Mouse (Mus musculus) retina, embryonic 14.5 days (tissue): ENCODE data around the gene Krt71.
"Not testable (repeated sequence)": the region's sequence is repeated elsewhere in the genome, so short reads cannot be mapped to it uniquely, and the experiment has no call there.

Experiments used
- DNase-seq: peaks from one replicate; pipeline ENCODE4 v3.0.0-alpha.2; 2015; ENCODE audit warnings: low spot score

Gene Krt71

DNA sequence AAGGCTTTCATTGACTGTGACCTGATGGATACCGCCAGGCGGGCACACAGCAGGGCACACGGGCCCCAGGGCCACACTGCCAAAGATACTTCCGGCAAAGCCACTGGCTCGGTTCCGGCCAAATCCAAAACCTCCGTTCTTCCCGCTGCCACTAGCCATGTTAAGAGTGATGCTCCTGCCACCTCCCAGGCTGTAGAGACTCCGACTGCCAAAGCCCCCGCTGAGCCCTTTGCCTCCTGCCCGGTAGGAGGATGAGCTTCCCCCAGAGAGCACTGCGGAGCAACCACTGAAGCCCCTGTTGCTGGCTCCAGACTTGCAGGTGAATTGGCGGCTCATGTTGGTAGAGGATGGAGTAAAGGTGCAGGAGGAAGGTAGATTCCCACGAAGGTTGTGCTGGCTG is at the start of gene Krt71:
TSS of gene Krt71 (minus strand) at position 399 of the 400 bp plus-strand sequence.
- DNase-seq = no peak

DNA sequence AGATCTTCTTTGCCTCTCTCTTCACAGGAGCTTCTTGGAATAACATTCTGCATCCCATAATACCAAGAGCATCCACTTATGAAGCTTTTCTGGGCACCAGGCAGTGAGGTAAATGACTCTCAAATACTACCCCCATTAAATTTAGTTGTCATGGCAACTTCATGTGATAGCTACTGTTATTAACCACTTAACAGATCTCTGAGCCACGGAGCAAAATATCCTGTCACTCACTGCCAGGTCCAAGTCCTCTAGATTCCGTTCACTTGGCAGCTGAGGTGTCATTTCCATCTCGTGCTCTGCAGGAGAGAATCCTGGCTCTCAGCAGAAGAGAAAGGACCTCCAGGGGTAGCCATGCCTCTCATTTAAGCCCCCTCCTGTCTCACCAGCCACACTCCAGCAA is 48.0 kb upstream of the Krt71 start:
- no peak for DNase-seq

DNA sequence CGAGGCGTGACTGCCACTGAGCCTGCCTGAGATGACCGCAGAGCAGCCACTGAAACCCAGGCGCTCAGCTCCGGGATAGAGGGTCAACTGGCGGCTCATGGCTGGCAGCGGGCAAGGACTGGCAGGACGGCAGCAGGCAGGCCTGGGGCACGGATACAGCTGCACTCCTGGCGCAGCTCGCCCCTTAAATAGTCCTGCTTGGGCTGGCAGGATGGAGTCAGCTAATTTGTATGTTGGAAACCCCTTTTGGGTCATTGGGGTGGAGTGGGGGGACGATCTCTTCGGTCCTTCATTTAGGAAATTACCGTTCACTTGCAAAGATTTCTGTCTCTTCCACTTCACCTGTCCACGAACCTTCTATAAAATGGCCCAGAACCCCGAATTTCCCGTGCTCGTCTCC is 43.5 kb upstream of the Krt71 start, which contains the start of gene Krt72:
TSS of gene Krt72 (minus strand) at position 101 of the 400 bp plus-strand sequence.
- no peak for DNase-seq

DNA sequence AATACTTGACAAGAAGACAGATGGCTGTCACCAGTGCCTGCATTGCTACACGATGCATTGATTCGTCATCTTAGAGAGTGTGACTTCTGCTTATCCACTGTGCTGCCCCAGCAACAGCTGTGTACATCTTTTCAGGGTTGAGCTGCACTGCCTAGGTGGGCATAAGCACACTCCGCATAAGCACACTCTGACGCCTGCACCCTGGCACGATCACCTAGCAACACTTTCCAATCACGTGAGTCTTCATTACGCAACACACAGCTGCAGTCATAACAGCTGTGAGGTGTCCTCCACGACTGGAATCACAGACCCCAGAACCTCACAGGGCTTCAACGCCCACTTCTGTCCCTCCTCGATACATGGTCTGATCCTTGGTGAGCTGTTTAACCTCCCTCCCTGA is 30.5 kb upstream of the Krt71 start:
- DNase-seq = no peak

DNA sequence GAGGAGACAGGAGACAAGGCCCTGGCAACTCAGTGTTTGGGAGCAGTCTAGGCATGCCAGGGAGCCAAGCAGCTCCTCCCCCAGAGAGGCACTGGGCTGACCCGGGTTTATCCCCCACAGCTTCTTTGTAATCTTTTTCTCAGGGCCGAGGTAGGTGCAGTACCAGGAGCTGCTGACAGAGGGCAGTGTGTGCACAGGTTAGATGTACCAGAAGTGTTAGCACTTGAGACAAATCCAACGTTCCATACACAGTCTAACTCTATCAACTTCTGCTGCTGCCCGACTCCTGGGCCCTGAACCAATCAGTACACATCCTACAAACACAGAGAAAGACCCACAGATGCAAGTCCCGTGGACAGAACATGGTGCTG is 29.8 kb upstream of the Krt71 start:
- DNase-seq = peak; percentile 97

DNA sequence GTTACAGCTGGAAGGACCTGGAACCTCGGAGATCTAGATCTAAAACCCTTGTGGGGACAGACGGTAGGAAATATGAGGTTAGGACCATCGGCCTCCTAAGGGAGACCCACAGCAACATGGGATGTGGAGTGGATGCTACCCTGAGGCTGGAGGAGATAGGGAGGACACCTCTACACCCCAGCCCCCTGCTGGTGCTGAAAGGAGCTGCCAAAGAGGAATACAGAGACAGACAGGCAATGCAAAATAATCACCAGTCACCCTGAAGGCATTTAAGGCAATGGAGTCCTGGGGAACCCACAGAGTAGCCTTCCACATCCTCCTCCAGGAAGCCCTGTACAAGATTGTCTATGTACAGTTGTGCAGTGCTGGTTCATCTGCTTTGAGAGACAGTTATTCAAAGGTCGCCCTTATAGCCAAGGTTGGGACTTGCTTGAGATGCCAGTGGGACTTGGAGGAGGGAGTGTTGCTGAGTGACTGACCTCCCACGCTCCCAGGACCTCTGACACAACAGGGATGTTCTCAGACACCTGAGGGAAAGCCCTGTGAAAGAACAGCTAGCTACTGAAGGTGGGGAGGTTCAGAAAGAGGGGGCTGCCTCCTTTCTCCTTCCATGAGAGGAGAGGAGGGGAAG is 29.3 kb upstream of the Krt71 start:
- peak; percentile 54 for DNase-seq

DNA sequence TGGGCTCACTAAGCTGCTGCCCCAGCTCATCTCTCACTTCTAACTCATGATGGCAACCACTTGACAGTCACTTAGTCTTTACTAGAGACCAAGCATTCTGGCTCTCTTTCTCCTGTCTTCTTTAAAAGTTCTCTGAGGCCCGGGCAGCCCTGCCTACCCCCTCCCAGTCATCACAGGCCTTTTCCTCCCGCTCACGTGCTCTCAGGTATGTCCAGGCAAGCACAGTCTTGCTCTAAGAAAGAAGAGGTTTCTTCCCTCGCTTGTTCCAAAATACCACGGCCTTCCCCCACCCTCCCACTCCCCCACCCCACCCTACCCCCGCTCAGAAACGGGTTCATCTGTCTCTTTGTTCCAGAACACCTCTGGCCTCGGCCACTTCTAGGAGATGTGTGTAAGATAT is 27.3 kb upstream of the Krt71 start:
- no peak for DNase-seq

DNA sequence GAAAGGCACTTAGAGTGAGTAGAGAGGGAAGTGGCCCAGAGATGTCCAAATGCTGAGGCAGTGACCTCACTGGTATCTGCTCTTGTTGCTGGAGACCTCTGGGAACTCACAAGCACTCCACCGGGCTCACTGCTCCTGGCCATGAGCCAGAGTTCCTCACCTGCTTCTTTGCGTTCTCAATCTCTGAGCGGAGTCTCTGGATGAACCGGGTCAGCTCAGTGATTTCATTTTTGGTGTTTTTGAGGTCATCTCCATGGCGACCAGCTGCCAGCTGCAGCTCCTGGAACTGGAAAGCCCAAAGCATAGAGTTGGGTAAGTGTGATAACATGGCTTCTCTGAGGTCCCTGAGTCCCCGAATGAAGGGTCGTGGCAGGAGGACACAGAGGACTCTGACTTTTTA is 5.1 kb downstream of the Krt71 start:
- DNase-seq = peak; percentile 62

DNA sequence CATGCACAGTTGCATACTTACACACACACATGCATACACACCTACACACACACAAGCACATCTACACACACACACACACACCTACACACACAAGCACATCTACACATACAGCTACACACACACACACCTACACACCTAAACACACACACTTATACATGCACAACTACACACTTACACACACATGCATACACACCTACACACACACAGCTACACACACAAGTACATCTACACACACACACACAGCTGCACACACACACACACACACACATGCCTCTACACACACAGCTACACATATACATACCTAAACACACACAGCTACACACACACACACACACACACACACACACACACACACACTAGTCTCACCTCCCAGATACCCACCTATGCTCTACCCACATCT is 12.3 kb downstream of the Krt71 start:
- no peak for DNase-seq

DNA sequence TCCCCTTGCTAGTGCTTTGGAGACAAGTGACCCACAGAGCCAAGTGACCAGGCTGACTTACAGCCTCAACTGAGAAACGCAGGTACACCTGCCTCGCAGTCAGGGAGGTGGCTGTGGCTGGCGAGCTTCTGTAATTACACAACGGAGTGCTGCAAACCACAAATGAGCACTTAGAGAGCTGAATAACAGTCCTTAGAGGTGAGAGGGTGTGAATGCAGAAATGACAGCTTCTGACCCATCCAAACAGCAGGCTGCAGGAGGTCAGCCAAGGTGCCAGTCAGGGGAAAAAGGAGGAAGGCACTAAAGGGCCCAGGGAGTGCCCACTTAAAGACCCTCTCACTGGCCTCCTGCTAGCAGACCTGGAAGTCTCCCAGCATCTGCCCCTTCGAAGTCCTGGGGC is 18.2 kb downstream of the Krt71 start:
- no peak for DNase-seq

DNA sequence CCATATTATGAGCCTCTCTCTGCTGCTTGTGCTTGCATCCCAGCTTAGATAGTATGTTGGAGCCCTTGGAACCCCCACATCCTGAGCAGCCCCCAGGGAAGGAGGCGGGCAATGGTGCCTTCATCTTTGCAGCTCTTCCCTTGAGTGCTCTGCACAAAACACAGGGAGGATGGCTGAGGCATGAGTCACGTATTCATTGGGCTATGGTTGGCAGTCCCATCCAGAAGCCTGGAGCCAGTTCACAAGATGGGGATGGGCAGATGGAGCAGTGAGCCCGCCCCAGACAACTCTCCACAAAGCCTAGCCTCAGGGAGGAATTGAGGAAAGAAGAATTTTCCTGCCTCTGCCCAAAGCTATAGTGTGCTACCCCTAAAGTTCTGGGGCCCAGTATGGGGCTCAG is 27.1 kb downstream of the Krt71 start:
- DNase-seq = no peak

DNA sequence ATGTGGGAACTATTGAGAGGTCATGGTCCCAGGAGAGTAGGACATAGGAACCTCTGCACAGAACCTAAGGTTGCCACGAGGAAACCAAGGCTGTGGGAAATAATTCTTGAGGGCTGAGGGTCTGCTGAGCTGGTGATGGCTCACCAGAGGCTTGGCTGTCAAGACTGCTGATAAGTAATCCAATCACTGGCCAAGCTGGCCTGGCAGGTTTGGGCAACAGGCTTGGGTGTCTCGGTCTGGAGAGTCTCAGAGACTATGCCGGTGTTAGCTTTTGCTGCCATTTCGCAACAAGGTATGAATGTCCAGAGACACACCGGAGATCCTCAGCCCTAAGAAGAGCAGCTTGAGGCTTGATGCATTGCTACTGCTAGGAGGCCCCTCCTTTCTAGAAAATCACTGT is 28.6 kb downstream of the Krt71 start:
- no peak for DNase-seq

DNA sequence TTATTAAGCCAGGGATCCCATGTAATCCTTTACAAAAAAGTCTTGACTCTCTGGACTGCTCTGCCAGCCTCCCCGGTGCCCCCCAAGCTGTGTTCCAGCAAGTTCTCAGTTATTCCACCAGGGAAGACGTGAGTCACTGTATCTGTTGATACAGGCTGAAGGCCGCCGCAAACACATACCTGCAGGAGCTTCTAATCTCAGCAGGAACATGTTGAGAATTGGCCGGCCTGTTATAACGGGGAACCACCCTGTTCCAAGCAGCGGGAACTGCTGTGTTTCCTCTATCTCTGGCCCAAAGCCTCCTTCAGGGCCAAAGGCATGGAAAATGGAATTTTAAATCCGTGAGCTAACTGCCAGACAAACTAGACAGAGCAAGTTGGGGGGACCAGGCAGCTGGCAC is 29.2 kb downstream of the Krt71 start:
- no peak for DNase-seq

DNA sequence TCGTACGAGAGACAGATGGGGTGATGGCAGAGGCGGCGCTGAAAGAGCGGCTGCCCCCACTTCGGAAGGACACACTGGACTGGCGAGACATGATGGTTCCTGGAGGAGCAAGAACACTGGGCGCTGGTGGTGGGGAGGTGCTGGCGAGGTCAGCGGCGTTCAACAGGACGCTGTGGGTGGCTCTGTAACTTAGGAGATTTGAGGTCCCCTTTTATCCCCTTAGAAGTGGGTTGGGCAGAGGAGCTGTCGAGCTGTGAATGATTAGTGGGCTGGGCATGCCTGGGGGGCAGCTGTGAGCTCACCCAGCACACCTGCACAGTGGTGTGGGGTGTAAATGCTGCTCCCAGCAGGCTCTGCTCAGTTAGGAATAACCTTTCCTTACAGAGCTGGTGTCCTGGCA is 30.2 kb downstream of the Krt71 start, which contains the start of gene Krt5:
TSS of gene Krt5 (minus strand) at position 179 of the 400 bp plus-strand sequence.
- DNase-seq = no peak

DNA sequence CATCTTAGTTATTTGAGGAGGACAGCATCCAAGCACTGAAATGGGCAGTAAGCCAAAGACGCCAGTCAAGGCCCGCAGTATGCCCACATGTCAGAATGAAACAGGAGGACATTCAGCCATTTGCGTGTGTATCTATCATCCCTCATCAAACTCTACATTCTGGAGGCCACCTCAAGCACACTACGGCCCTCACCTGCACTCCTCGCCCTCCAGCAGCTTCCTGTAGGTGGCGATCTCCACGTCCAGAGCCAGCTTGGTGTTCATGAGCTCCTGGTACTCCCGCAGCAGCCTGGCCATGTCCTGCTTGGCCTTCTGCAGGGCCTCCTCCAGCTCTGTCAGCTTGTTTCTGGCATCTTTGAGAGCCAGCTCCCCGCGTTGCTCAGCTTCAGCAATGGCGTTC is 34.2 kb downstream of the Krt71 start:
- peak; percentile 8 for DNase-seq

DNA sequence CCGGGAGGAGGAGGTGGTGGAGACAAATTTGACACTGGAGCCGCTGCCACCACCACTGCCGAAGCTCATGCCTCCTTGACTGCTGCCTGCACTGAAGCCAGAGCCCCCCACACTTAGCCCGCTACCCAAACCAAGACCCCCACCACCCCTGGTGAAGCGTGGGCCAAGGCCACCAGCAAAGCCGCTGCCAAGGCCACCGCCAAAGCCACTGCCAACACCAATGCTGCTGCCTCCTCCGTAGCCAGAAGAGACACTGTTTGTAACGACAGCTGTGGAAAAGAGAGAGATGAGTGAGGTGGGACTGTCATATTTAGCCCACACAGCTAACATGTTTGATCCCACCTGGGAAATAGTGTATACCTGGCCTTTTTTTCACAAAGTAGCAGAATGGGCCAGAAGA is 35.5 kb downstream of the Krt71 start:
- no peak for DNase-seq

DNA sequence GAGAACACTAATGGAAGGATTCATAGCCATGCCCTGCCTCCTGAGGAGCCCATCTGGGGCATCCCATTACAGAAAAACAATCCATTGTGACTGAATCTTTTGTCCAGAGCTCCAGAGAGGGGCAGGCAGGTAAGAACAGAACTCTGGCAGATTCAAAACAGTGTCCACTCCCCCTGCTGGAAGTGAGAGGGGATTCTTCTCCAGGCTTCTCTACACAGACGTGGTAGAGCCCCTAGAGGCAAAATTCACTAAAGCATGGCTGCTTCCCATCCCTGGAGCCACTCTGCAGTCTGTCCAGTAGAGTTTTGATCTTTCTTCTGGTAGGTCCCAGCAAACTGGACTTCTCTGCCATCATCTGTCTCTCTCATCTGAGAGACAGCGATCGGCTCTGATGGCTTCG is 38.8 kb downstream of the Krt71 start:
- DNase-seq = peak; percentile 76

DNA sequence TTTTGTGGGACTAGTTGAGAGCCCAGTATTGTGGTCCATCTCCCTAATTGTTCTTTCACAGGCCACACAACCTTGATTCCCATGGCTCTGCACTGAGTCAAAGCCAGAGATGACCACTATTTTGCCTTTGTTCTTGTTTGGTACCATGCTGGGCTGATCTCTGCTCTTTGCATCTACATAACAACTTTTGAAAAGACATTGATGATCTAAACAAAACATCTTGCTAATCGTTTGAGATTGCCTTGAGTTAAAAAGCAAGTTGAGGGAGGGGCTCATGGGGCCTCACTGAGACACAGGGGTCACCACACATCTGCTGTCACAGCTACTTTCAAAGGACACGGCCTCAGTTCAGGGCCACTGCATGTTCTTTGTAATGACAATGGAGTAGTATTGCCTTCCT is 40.5 kb downstream of the Krt71 start:
- DNase-seq = peak; percentile 13

DNA sequence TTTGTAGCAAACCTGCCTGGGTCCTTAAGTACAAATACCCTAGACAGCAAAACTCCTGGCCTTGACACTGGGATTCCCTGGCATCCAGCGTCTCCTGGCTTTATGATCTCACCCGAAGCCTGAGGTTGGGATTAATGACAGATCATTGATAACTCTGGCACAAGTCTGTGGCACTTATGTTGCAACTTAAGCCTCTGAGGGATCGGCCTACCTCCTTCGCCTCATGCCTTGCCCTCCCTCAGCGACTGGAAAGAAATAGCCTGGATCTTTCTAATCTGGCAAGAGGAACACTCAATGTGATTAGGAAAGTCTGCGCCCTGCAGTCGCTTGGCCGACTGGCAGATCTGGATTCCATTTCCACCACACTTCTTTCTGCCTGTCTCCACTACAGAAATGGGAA is 43.0 kb downstream of the Krt71 start:
- DNase-seq = no peak

DNA sequence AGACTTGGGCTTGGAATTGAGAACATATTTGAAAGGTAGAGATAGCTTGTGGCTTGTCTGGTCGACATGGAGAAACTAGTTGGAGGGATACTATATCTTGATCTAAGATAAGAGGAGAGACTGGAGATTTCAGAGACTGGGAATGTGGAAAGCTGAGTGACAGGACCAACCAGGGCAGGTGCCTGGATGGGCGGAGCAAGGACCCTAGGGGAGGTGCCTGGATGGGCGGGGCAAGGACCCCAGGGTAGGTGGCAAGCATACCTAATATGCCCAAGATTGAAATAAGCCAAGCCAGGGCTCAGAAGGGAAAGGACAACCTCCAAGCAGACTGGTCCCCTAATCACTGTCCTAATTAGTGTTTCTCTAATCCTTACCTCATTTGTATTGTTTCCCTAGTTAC is 43.7 kb downstream of the Krt71 start:
- DNase-seq = no peak

DNA sequence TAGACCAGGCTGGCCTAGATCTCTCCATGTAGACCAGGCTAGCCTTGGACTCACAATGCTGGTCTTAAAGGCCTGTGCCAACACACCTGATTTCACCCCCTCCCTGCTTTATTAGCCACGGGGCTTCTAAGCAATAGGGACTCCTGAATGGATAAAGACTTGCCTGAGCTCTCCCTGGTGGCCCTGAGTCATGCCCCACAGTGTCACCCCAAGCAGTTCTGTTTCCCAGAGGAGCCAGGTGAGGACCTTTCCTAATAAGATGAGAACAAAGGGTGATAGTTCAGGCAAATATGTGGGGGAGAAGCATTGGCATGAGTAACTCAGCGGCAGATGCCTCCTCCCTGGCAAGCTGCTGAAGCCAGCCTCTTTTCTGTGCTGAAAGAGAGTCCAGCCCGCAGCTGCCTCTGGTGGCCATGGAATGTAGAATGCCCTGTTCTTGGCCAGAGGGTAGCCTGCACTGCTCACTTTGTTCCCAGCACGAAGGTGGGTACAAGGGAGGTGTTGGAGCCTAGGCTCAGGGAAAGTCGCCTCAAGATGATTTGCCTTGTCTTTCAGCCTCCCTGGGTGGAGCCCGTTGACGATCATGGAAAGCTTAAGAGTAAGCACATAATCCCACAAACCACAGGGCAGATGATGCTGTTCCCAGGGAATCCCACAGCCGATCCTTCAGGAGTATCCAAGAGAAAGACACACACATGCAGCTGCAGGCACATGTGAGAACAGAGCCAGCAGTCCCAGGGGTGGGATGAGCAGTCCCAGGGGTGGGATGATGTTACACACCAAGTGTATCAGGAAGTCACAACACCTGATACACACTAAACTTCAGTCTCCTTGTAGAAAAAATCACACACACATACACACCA is 45.4 kb downstream of the Krt71 start:
- DNase-seq = peak; percentile 8

DNA sequence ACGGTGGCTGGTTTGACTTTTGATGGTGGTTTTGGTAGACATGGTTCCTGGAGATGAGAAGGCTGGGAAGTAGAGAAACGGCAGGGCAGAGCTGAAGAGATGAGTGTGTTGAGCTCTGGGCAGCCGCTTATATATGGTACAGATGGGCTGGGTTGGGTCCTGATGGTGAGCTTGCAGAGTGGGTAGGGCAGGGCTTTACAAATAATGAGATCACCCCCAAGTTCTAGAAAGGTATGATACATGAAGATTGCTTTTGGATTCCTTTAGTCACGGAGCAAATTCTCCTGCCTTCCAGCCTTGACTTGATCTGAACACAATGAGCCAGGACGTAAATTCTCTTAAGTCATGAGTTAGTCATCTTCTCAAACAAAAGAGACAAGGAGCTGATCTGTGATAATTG is 48.7 kb downstream of the Krt71 start, which contains the start of gene Krt6a:
TSS of gene Krt6a (minus strand) at position 101 of the 400 bp plus-strand sequence.
- no peak for DNase-seq

DNA sequence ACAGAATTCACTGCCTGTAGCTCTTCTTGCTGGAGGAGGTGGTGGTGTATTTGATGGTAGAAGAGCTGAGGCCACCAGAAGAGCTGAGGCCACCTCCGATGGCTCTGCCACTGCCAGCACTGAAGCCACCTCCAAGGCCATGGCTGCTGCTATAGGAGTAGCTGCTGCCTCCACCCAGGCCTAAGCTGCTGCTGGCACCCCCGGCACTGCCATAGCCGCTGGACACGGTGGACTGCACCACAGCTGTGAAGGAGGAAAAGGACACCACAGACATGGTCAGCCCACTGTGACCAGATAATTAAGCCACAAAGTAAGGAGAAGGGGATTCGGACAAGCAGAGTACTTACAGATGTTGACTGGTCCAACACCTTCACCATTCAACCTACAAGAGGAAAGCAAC is 52.4 kb downstream of the Krt71 start:
- not testable (repeated sequence) for DNase-seq

DNA sequence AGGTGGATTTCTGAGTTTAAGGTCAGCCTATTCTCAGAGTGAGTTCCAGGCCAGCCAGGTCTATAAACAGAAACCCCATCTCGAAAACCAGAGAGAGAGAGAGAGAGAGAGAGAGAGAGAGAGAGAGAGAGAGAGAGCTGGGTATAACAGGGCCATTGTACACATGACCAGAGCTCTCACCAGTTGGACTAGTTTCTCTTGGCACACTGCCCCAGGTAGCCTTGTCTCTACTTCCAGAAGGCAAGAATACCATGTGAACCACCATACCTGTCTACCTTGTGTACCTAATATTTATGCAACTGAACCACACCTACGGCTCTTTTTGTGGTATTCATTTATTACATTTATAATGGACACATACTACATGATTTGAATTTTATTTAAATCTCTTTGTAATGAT is 54.7 kb downstream of the Krt71 start:
- DNase-seq = no peak
